Comparison of ENCODE assay signal across 23 mouse cellular contexts in genomic region chr17:73903121-73903520, GRCm38 (mm10). TPM values are rescaled to one million over a fixed set of nuclear protein-coding genes. Genes with fewer than 3 reads are reported as not detected.
DNase-seq lines count a peak whose midpoint lies in the region.
"Had no signal": no experiment of that assay in that cellular context is flagged by ENCODE, and none has a peak within 500 bp of the region (broad histone marks: within the 10 kb centered on the region; RNA-seq: fewer than 3 reads in every experiment).

No protein-coding gene starts in this region.

- no peaks in the 10 kb centered on the region for H3K36me3 ChIP-seq in heart, embryonic 10.5 days
- H3K36me3 ChIP-seq: embryonic facial prominence, embryonic 15.5 days; forebrain, embryonic 10.5 days; G1E; heart, embryonic 12.5 days; hindbrain, embryonic 10.5 days had no signal

- H3K27ac ChIP-seq in heart, embryonic 10.5 days = no peak overlapping the region
- H3K27ac ChIP-seq: embryonic facial prominence, embryonic 15.5 days; forebrain, embryonic 10.5 days; gastrocnemius, adult 2 months; hindbrain, embryonic 10.5 days; hindbrain, embryonic 14.5 days had no signal

- no peaks in the 10 kb centered on the region for H3K9me3 ChIP-seq in heart, embryonic 10.5 days
- H3K9me3 ChIP-seq: embryonic facial prominence, embryonic 15.5 days; forebrain, embryonic 10.5 days; heart, embryonic 12.5 days; hindbrain, embryonic 10.5 days had no signal

- H3K4me1 ChIP-seq in heart, embryonic 10.5 days = no peaks in the 10 kb centered on the region
- H3K4me1 ChIP-seq: embryonic facial prominence, embryonic 15.5 days; forebrain, embryonic 10.5 days; heart, embryonic 12.5 days; hindbrain, embryonic 10.5 days had no signal

- peak; percentile 71 for DNase-seq in heart, adult 11 months
- DNase-seq in heart, embryonic 10.5 days (ENCODE audit: low spot score) = no peak
- peak; percentile 72 to 77 for DNase-seq in kidney, adult 8-10 months
- no peak for DNase-seq in kidney, postnatal 4 days
- peak; percentile 62 to 80 for DNase-seq in kidney, postnatal 25 days
- no peak for DNase-seq in thymus, postnatal 10 days (ENCODE audit: low spot score in 2 of 2)
- no peak for DNase-seq in right cerebral cortex, postnatal 25 days
- DNase-seq: adrenal gland, postnatal 10 days; B cell, adult 2 months; cerebellum, adult 11 months; cerebellum, adult 8-10 months; cerebellum, postnatal 14 days; embryo, embryonic 11 days; gastrocnemius, adult 2 months; gastrocnemius, postnatal 36 days; heart, adult 18-20 months had no signal

- 92% methylated on average over 1 of the region's 1 CpGs for WGBS in heart, embryonic 10.5 days

- no peaks in the 10 kb centered on the region for H3K27me3 ChIP-seq in heart, embryonic 10.5 days (ENCODE audit: insufficient read depth, poor library complexity, severe bottlenecking)
- H3K27me3 ChIP-seq: embryonic facial prominence, embryonic 15.5 days; heart, embryonic 12.5 days had no signal

- H3K4me3 ChIP-seq in heart, embryonic 10.5 days = no peak overlapping the region
- H3K4me3 ChIP-seq: embryonic facial prominence, embryonic 15.5 days; erythroblast, embryonic 14.5 days; forebrain, embryonic 10.5 days; gastrocnemius, adult 2 months; heart, embryonic 12.5 days; hindbrain, embryonic 10.5 days had no signal

RNA-seq across cellular contexts. Expression of gene Xdh, which starts 46.9 kb away (rescaled TPM):
- polyA plus RNA-seq in heart, embryonic 10.5 days (2016; fragmentation: Nextera tagmentation; extraction: Ambion mirVana) = 0.05 and 0.16 TPM in 2 replicates
- polyA plus RNA-seq: G1E had no signal

Comparison
In these comparisons a context has a peak if more than half of its experiments do, and no peak if none do; other contexts are left out.
1. DNase-seq: peak in heart, adult 11 months (single experiment), kidney, adult 8-10 months (2 of 2) and kidney, postnatal 25 days (2 of 2); none in heart, embryonic 10.5 days (single experiment), kidney, postnatal 4 days (0 of 2), thymus, postnatal 10 days (0 of 2) and right cerebral cortex, postnatal 25 days (single experiment).